Mouse (Mus musculus): Measurements from ENCODE around the gene Actr3.

GRCm38 (mm10) chr1:125350843-125351242 is 84.7 kb downstream of the Actr3 start:
- TF ChIP-seq POLR2A (IDR thresholded peaks at IDR 0.05; ENCODE audit: borderline replicate concordance, insufficient read depth, low read length) (no peak), CTCF (IDR thresholded peaks at IDR 0.05; ENCODE audit: borderline replicate concordance, insufficient read depth, low read depth, low read length) (no peak)

All from cerebellum, adult 2 months (tissue).